Mouse (Mus musculus) testis, adult 2 months (tissue): Measurements from ENCODE around the gene Rnps1. TPM values are rescaled to one million over a fixed set of nuclear protein-coding genes. Genes with fewer than 3 reads are reported as not detected.

Experiments used
- H3K27ac ChIP-seq: fragments of 200-500 bp; 2 replicates; pipeline ENCODE4 v1.5.1; 2012; ENCODE audit warnings: low read depth, low read length; ENCODE audit not compliant: control insufficient read depth, insufficient read depth
- H3K27me3 ChIP-seq: fragments of 200-500 bp; 2 replicates; pipeline ENCODE4 v1.6.1; 2012; ENCODE audit warnings: mild to moderate bottlenecking, low read length, moderate library complexity; ENCODE audit not compliant: control insufficient read depth, insufficient read depth
- H3K36me3 ChIP-seq: fragments of 200-500 bp; 2 replicates; pipeline ENCODE4 v1.6.1; 2012; ENCODE audit warnings: mild to moderate bottlenecking, low read length; ENCODE audit not compliant: control insufficient read depth, insufficient read depth
- H3K4me1 ChIP-seq: fragments of 200-500 bp; 2 replicates; pipeline ENCODE4 v1.6.1; 2012; ENCODE audit warnings: low read length; ENCODE audit not compliant: control insufficient read depth, insufficient read depth
- H3K4me3 ChIP-seq: fragments of 200-500 bp; 2 replicates; pipeline ENCODE4 v1.5.1; 2012; ENCODE audit warnings: low read depth, mild to moderate bottlenecking, low read length, moderate library complexity, mixed read lengths; ENCODE audit not compliant: control insufficient read depth
- CTCF ChIP-seq: fragments of 200-500 bp; IDR thresholded peaks from 2 replicates; pipeline ENCODE4 v1.5.1; 2012; ENCODE audit warnings: low read depth, mild to moderate bottlenecking, inconsistent platforms, low read length, moderate library complexity; ENCODE audit not compliant: control insufficient read depth, insufficient read depth, insufficient replicate concordance
- POLR2A ChIP-seq: fragments of 200-500 bp; IDR thresholded peaks from 2 replicates; pipeline ENCODE4 v1.6.1; 2012; ENCODE audit warnings: low read depth, mild to moderate bottlenecking, inconsistent platforms, low read length, moderate library complexity; ENCODE audit not compliant: control insufficient read depth
- polyA plus RNA-seq: library from polyadenylated mRNA; depleted of rRNA; stranded (reverse); fragments of >200 nt; gene quantifications from 2 replicates; pipeline ENCODE4 v1.2.3, GENCODE M21; 2012

The Rnps1 gene
- polyA plus RNA-seq, 1 experiment: 68.5 TPM

DNA sequence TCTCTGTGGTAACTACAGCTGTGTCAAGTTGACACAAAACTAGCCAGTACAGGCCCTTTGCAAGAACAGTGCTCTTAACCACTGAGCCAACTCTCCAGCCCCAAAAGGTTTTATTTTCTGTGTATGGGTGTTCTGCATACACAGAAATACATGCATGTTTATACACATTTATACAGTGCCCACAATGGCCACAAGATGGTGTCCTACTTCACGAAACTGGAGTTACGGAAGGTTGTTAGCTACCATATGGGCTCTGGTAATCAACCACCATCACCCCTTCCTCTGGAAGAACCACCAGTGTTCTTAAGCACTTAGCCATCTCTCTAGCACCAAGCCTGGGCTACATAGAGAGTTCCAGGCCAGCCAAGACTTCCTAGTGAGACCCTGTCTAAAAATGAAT, 47.2 kb downstream of the Rnps1 start:
- Histone ChIP-seq H3K4me1 (no peaks in the 10 kb centered on the region), H3K27ac (no peak overlapping the region), H3K4me3 (no peak overlapping the region), H3K27me3 (no peaks in the 10 kb centered on the region), H3K36me3 (no peaks in the 10 kb centered on the region)
- no peak for TF ChIP-seq CTCF
- TF ChIP-seq POLR2A: no peak

DNA sequence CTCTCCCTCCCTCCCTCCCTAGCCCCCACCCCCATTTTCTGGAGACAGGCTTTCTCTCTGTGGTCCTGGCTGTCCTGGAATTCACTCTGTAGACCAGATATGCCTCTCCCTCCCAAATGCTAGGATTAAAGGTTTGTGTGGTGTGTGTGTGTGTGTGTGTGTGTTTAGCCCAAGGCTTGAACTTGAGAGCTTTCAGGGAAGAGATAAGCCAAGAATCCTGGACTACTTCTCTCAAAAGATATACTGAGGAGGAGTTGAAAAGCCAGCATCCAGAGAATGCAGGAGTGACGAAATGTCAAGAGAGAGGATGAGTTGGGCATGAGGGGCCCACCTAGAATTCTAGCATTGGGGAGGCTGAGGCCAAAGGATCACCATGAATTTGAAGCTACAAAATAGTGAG, 48.6 kb downstream of the Rnps1 start:
- Histone ChIP-seq H3K4me1 (no peaks in the 10 kb centered on the region), H3K27ac (no peak overlapping the region)
- no peak for TF ChIP-seq POLR2A
- no peak for TF ChIP-seq CTCF

GRCm38 (mm10) chr17:24463374-24464133, 49.2 kb downstream of the Rnps1 start:
- Histone ChIP-seq H3K36me3 (no peaks in the 10 kb centered on the region), H3K27me3 (no peaks in the 10 kb centered on the region), H3K4me1 (no peaks in the 10 kb centered on the region), H3K27ac (no peak overlapping the region), H3K4me3 (no peak overlapping the region)
- TF ChIP-seq CTCF (no peak), POLR2A (no peak)

More for the DNA sequence above, 48.6 kb downstream of the Rnps1 start:
- Histone ChIP-seq H3K27me3 (no peaks in the 10 kb centered on the region), H3K4me3 (no peak overlapping the region), H3K36me3 (no peaks in the 10 kb centered on the region)

- peak overlapping the region; percentile 54; the same call in 1 of the 2 replicates for H3K4me3 ChIP-seq
These were observed 54.4 kb downstream of the Rnps1 start for GRCm38 (mm10) chr17:24468636-24469246.

GRCm38 (mm10) chr17:24469336-24469909, 55.1 kb downstream of the Rnps1 start:
- Histone ChIP-seq H3K36me3 (peaks cover 2% of the 10 kb centered on the region), H3K27ac (peak overlapping the region; percentile 86), H3K27me3 (no peaks in the 10 kb centered on the region), H3K4me1 (peaks cover 16% of the 10 kb centered on the region), H3K4me3 (peak overlapping the region; percentile 95)
- no peak for TF ChIP-seq CTCF
- TF ChIP-seq POLR2A: no peak

More at GRCm38 (mm10) chr17:24468636-24469246, 54.4 kb downstream of the Rnps1 start:
- no peak overlapping the region for H3K27ac ChIP-seq
- H3K36me3 ChIP-seq: peaks cover 2% of the 10 kb centered on the region
- peaks cover 10% of the 10 kb centered on the region for H3K4me1 ChIP-seq
- no peaks in the 10 kb centered on the region for H3K27me3 ChIP-seq
- TF ChIP-seq POLR2A (no peak), CTCF (no peak)

DNA sequence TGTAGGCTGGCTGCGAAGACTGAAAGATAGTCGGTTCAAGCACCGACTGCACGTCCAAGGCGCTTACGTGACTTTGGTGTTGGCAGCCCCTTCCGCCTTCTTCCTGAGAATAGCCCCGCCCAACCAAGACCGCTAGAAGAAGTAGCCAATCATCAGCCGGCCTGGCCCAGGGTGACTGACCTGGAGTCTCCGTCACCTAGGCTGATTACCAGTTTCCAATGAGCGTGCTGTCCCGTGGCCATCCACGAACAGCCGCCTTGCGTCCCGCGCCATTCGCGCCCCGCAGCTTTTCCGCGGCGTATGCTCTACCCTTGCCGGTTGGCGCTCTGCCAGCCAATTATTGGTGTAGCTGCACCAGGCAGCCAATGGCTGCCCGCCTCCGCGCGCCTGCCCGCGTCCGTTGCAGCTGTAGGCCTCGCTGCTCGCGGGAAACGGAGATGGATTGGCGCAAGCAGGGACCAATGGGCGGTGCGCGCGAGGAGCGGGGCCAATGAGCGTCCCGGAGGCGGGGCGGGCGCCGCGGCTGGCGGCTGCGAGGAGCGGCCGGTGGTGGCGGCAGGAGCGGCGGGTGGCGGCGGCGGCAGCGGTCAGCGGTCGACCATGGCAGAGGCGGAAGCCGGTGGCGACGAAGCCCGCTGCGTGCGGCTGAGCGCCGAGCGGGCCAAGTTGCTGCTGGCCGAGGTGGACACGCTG, 55.7 kb downstream of the Rnps1 start, which contains the start of the genes E4f1 and Pgp:
Gene E4f1 (minus strand): TSS at position 404 of the 693 bp plus-strand sequence.
Gene Pgp (plus strand): TSS at position 483 of the 693 bp plus-strand sequence.
- H3K4me1 ChIP-seq: peaks cover 17% of the 10 kb centered on the region
- no peak for TF ChIP-seq CTCF
- TF ChIP-seq POLR2A: peak; percentile 87
- H3K4me3 ChIP-seq: peak within 1 kb of the TSS; percentile 95
- peaks cover 2% of the 10 kb centered on the region for H3K36me3 ChIP-seq
- H3K27ac ChIP-seq: peak within 1 kb of the TSS; percentile 97
- no peaks in the 10 kb centered on the region for H3K27me3 ChIP-seq
